Mouse (Mus musculus) T-helper 1 cell (primary cell): ENCODE data around the gene Foxo6.

Source experiments
- in situ Hi-C: fragments of 300-600 bp; cut with MboI, MseI; formaldehyde crosslinking; loops from one replicate; pipeline ENCODE4 v1.15.1; 2025; ENCODE audit warnings: high pct_unique_total_duplicates

Foxo6 gene

DNA sequence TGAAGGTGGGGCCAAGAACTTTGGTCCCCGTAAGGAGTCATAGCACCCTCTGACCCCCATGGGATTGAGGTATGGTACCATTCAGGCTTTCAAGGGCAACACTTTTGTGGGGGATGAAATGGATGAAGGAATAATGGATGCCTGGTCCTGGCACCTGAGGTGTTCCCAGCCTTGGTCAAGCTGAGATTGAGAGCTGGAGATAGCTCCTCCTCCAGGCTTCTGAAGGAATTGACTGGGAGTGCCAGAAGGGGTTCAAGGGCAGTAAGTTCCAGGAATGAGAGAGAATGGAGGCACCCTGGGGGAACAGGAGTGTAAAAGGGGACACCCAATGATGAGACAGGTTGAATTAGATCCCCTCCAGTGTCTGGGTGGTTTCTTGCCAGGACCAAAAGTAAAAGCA lies 3.0 kb downstream of the Foxo6 start:
- in situ Hi-C loops = no loop called here

- in situ Hi-C loops = no loop called here
Observed at GRCm38 (mm10) chr4:120283141-120283540, 4.0 kb downstream of the Foxo6 start.

- in situ Hi-C loops = no loop called here
Observed at GRCm38 (mm10) chr4:120282568-120283091, 4.5 kb downstream of the Foxo6 start.

DNA sequence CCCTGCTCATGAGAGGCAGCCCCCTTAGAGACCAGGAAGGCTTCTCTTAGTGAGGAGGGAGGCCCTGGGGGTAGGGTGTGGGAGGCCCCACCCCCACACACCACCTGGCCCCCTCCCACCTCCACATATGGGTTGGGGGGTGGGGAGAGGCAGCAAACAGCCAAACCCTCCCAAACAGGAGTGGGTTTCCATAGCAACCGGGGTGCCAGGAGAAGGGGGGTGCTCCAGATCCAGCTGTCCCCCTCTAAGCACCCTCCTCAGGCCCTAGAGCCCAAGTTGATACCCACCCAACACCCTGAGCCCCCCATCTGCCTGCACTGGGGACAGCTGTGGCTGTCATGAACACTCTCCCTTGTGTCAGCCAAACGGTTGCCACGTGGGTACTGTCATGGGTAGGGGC lies 6.1 kb downstream of the Foxo6 start:
- in situ Hi-C loops = no loop called here

- in situ Hi-C loops = no loop called here
Observed at GRCm38 (mm10) chr4:120280432-120280831, 6.7 kb downstream of the Foxo6 start.

- in situ Hi-C loops = no loop called here
Observed at GRCm38 (mm10) chr4:120277255-120277928, 9.8 kb downstream of the Foxo6 start.

DNA sequence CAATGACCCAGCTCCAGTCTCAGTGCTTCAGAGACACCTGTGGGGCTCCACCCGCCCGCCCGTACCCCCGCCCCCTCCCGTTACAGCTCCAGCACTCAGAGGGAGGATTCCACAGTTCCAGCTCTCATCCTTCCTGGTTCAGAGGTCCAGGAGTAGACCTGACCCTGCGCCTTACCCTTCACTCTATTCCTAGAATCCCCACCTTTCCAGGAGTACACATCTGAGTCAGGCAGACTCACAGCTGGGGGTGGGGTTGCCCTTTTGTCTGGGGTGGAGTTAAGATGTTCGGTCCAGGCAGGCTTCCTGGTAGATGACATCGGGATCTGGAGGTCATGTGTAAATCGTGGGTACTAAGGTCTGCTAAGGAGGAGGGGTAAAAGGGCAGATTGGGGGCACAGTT lies 11.7 kb downstream of the Foxo6 start:
- in situ Hi-C loops = no loop called here

GRCm38 (mm10) chr4:120273594-120273993 lies 13.6 kb downstream of the Foxo6 start:
- in situ Hi-C loops = no loop called here

DNA sequence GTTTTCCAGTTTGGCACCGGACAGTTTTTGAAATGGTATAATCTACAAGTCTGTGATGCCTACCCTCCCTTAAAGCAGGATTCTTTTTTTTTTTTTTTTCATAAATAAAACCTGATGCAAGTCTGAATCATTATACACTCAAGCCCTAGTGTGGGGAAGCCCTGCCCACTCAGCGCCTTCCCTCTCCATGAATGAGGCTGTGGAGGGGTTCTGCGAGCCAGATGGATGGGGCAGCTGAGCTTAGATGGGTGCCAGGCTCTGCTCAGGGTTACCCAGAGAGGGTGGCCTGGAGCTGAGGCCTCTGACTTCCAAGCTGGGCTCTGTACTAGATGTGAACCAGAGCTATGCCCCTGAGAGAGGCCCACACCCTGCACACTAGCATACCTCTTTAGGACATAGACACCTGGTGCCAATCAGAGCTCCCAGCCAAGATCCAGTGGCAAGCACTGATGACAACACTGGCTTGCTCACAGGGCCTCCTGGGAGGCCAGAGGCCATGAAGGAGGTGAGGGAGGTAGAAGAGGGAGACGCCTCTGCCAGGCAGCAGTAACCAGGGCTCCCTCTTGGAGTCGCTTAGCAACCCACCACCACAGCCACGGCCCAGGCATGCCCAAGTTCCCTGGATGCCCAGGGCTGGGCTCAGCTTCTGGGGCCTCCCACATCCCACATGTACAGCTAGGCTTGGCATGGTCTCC lies 15.1 kb downstream of the Foxo6 start:
- in situ Hi-C loops = no loop called here

- in situ Hi-C loops = no loop called here
Observed at GRCm38 (mm10) chr4:120271208-120271607, 15.9 kb downstream of the Foxo6 start.

DNA sequence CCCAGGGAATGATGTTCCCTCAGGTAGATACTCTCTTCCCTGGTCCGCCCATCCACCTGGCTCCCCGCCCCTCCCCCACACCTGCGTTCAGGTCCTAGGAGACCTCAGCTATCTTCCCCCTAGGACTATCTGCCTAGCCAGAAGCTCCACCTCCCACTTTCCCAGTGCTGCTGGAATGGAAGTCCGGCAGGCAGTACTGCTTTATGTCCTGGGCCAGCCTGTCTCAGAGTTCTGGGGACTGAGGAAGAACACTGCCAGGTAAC lies 16.3 kb downstream of the Foxo6 start:
- in situ Hi-C loops = no loop called here

DNA sequence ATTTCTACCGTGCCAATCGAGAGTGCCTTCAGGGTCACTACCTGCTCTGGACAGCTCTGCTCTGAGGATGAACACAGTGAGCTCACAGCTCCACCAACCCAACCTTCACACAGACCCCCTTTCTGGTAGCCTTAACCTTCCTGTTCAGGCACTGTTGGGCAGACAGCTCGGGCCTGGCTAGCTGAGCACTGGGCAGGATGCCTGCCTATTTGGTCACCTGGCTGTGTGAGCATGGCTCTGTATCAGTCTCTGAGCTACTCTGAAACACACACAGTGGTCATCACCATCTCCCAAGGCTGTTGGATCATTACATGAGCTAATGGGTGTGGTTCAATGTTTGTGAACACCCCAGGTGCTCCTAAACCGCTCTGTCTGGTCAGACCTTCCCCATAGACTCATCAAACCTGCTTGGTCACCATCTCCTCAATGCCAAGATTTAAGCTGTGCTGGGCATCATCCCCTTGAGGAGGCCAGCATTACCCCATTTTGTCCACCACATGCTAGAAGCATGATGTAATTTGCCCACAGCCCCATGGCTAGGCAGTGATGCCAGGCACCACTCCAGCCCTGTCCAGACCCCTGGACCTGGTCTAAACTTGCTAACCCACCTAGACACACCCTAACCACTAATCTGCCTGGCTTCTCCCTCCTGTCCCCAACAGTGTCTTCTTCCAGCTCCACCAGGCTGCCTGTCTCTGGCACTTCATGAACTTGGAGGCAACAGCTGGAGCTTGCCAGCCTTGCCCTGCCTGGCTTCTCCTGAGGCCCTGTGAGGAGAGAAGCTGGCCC lies 16.8 kb downstream of the Foxo6 start:
- in situ Hi-C loops = no loop called here

DNA sequence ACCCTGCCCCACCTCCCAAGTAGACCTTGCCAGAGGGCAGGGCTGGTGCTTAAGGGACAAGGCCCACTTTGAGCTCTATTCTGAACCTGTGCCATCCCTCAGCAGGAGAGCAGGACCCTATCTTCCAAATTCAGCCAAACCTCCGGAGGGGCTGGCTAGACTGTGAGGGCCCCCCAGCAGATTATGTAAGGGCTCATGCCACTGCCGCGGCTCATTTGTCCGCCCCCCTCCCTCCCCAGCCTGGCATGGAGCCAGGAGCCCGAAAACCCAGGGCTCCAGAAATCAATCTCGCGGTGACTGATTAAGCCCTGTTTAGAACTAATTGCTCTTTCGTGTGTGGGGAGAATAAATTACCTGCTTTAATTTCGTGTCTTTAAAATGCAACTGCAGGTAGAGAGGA lies 17.7 kb downstream of the Foxo6 start:
- in situ Hi-C loops = no loop called here

DNA sequence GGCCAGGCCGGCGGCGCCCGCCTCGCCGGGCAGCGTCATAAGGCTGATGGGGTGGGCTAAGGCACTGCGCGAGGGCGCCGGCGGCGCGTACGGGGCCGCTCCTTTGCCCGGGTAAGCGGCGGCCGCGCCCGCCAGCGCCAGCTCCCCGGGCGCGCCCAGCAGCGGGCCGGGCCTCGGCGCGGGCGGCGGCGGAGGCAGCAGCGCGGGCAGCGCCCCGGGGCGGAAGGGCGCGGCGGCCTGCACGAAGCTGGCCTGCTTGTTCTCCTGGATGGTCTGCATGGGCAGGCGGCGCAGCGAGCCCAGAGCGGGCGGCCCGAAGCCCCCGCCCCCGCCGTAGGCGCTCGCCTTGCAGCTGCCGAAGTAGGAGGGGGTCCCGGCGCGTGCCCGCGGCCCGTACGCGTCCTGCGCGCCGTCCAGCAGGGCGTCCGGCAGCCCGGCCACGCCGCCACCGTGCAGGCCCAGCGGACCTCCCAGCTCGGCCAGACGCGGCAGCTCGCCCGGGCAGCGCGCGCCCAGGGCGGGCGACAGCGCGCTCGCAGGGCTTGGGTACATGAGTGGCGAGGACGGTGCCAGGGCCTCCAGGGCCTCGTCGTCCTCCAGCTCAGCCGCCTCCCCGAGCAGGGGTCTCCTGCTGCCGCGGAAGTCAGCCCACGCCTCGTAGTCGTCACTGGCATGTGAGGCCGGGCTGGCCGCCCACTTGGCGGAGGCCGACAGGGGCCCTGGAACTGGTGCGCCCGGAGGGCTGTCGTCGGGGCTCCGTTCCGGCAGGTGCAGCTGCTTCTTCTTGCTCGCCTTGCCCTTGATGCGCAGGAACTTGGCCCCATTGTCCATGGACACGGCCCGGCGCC lies 18.7 kb downstream of the Foxo6 start:
- in situ Hi-C loops = no loop called here

- in situ Hi-C loops = no loop called here
Observed at GRCm38 (mm10) chr4:120267683-120268082, 19.5 kb downstream of the Foxo6 start.

DNA sequence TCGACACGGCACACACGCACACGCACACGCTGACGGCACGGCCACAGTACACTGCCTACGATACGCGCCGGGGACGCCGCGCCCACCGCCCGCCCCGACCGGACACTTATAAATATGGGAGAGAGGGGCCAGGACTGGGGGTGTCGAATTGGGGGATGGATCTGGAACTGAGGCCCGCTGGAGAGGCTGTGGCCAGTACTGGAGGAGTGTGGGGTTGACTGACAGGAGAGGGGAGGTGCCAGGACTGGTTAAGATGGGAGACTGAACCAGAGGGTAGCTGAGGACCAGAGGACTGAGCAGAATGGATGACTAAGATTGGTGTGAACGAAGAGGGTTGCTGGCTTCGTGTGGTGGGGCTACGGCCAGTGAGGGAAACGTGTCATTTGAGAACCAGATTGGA lies 20.0 kb downstream of the Foxo6 start:
- in situ Hi-C loops = no loop called here

DNA sequence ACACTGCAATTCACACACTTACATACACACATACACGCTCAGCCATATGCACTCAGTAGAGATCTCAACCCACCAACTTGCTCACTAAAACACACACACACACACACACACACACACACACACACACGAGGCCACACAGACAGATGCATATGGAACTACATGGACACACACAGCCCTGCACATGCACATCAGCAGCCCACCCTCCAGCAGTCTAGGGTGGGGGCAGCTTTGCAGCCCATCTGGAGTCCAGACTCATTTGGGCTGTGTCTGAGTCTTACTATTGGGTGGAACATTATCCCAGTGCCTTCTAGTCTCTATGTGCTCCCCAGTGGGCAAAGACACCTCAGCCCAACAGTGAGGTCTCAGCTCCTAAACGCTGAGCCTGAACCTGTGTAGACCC lies 23.0 kb downstream of the Foxo6 start:
- in situ Hi-C loops = no loop called here

GRCm38 (mm10) chr4:120262726-120263125 lies 24.4 kb downstream of the Foxo6 start:
- in situ Hi-C loops = no loop called here

DNA sequence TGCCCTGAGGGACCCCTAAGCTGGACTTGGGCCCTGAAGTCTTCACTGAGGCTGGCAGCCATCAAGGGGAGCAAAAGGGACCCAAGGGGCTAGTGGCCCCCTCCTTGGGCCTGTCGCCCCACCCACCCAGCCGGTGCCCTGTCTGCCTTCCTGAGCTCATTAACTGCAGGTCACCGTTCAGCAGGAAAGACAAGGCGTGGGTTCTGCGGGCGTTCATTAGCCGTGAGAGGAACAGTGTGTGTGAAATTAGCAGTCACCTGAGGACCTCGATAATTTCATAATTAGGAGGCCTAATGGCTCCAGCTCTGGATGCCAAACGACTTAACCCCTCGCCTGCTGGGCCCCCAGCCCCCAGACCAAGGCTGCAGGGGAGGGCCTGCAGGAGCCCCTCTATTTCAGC lies 24.9 kb downstream of the Foxo6 start:
- in situ Hi-C loops = no loop called here

DNA sequence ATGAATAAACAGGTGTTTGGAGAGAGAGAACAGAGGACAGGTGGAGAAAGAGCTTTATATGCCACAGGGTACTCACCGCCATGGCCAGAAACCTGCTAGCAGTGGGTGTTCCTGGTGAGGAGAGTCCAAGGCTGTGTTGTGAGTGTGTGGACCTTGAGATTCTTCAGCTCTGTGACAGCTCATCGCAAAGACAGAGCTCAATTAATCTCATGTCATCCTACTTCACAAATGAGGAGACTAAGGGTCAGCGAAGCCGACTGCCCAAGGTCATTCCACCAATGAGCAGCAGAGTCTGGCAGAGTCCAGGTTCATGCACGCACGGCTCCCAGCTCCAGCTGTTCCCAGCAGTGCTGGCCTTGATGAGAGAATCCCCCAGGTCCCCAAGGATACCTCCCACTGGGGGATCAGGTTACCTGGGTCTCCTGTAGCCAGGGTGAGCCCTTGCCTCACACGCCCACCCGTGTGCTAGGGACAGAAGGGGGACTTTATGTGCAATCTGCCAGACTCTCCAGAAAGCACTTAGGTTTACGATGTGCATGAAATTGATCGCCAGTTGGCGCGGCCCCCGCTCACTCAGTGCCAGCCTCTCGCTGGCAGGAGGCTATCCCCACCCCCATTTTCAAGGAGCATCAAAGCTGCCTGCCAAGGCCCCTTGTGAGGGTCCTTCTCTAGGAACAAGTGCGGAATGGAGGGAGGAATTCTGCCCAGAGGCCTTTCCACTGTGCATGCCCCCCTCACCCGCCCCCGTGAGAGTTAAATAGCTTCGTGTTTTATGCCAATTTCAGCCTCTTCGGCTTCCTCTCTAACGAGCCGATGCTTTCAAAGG lies 27.6 kb downstream of the Foxo6 start:
- in situ Hi-C loops = no loop called here

- in situ Hi-C loops = no loop called here
Observed at GRCm38 (mm10) chr4:120248800-120249261, 38.3 kb downstream of the Foxo6 start.
